Mouse (Mus musculus) fibroblast of lung, adult 2 months (primary cell): ENCODE measurements around the gene Srl.
"Not testable (repeated sequence)": the region's sequence is repeated elsewhere in the genome, so short reads cannot be mapped to it uniquely, and the experiment has no call there.

Experiments used
- DNase-seq: peaks from one replicate; pipeline ENCODE4 v3.0.0-alpha.2; 2011; ENCODE audit warnings: low read depth

Gene Srl

DNA sequence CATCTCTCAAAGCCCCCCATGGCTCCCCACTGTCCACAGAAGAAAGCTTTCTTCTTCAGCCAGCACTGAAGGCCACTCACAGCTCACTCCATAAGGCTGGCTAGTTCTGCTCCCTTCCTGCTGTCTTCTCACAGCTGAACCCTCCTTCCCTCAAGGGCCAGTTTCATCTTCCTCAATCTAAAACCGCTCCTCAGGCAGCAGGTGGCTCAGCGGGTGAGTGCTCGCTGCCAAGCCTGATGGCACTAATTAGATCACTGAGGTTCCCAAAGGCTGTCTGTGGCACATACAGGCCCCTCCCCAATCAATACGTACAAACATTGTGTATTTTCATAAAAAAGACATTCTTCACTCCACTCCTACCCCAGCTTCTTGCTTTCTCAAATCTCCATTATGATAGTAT lies 22.5 kb downstream of the Srl start:
- DNase-seq = no peak

DNA sequence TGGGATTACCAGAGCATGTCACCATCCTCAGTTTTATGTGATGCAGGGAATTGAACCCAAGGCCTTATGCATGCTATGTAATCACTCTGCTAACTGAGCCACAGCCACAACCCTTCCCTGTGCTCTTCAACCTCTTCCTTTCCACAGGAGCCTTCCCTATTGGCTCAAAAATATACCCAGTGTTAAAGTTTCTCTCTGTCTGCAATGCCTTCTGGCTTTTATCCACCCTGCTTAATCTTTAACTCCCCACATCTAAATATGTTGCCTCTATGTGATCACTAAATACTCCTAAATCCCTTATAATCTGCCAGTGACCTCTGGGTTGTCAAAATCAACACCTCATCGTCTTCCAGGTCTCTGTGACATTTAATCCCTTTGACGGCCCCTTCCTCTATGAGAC lies 23.7 kb downstream of the Srl start:
- no peak for DNase-seq

DNA sequence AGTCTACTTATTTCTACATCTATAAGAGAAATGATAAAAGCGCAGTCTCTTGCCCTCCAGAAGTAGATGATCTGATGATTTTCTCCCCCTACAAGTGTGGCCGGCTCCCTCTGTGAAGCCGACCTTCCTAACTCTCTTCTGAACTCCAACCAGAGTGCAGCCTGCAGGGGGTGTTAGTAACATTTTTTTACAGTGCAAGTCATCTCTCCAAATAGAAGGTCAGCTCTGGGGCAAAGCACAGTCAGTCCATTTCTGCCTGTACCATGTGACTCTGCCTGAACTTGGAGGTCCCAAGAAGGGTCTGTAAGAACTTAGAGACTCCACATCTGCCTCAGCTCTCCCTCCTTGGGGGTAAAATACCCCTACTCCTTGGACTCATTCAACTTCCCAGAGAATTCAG lies 27.2 kb downstream of the Srl start:
- no peak for DNase-seq

DNA sequence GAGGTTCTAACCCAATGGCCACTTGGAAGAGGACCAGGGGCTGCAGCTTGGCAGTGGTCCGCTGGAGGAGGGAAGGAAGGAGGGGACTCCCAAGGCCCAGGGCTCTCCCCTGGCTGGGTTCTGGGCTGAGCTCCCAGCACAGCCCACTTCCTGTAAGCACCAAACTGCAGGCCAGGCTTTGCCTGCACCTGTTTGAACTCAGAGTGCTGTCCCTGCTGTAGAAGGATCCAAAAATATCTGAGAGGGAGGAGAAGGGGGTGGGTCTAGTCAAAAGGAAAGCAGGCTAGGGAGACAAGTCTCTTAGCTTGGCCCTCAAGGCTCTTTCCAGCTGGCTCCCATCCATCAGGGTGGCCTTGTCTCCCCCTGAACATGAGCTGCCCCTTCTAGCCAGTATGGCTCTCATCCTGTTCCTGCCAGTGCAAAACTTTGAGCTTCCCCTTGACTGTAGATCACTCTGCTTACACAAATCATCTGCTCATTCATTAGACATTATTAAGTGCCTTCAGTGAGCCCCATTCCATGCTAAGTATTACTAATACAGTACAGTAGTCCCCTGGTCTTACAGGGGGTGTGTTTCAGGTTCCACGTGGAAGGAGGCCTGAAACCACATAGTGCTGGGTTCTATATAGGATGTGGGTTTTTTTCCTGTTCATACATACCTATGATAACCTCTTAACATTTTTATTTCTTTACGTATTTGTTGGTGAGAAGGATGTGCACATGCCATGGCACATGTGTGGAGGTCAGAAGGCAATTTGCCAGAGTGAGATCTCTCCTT lies 28.8 kb downstream of the Srl start:
- peak; percentile 27 for DNase-seq

DNA sequence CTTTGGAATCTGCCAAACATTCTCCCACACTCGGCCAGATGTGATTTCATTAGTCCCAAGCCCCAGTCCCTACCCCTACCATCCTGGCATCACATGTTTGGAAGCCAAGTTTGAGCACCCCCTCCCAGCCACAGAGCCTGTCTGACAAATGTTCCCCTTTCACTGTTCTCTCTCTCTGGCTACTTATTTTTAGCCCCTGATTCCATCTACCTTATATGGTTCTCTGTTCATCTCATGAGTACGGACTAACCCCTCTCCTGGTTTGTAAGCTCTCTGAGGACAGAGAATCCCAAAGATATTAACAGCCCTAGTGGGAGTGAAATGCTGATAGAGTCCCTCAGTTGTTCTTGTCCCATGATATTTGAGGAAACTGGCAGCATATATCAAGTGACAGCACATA lies 30.2 kb downstream of the Srl start:
- DNase-seq = no peak

DNA sequence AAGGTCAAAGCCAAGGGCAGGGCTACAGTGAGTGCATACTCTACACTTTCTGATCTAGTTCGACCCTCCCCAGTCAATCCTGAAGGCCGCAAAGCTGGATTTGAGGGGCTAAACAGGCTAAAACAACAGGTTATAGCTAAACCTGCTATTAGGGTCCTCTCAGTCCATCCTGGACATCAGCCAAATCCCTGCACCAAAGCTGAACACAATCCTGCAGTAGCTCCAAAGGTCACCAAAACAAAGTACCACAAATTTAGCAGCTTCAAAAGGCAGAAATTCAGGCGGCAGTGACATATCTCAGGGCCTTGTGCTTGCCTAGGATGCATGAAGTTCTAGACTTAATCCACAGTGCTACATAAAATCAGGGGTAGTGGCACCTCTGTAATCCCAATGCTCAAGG lies 35.4 kb downstream of the Srl start:
- DNase-seq = no peak

DNA sequence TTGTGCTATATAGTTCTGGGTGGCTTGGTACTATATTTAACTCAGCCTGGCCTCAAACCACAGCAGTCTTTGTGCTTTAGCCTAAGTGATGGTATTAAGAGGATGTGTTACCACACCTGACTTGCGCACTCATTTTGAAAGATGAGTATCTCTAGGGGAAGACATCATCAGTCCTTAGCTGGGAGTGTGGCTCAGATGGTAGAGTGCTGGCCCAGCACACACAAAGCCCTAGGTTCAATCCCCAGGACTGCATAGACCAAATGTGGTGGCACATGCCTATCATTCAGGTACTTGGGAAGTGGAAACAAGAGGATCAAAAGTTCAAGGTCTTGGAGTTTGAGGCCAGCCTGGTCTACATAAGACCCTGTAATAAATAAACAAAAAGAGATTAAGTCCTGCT lies 38.1 kb downstream of the Srl start:
- DNase-seq = no peak

DNA sequence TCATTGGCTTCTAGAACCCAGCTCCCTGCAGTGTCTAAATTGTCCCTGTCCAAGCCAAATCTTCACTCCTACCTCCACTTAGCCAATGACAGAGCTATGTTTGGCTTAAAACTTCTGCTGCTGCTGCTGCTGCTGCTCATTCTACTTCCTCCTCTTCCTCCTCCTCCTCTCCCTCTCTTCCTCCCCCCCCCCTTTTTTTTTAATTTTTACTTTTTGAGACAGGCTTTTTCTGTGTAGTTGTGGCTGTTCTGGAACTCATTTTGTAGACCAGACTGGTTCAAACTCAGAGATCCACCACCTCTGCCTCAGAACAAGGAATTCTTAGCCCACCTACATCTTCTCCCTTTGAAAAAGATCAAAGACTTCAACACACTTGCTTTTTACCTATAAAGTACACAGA lies 39.0 kb downstream of the Srl start:
- DNase-seq = no peak

DNA sequence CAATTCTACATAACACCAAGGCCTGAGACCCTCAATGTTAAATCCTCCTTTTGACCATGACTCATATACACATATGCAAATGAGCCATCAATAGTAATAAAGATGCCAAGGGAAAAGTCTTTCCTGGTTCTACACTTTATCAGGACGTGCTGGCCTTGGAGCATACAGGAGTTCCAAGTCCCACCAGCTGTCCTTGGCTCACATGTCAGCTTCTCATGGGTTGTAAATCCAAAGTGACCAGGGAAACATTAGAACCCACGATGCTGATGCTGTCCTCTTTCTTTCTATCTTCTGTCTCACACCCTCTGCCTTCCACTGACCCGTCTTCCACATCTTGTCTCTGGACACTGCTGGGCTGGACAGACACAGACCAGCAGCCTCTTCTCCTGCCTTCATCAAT lies 39.9 kb downstream of the Srl start:
- DNase-seq = no peak

DNA sequence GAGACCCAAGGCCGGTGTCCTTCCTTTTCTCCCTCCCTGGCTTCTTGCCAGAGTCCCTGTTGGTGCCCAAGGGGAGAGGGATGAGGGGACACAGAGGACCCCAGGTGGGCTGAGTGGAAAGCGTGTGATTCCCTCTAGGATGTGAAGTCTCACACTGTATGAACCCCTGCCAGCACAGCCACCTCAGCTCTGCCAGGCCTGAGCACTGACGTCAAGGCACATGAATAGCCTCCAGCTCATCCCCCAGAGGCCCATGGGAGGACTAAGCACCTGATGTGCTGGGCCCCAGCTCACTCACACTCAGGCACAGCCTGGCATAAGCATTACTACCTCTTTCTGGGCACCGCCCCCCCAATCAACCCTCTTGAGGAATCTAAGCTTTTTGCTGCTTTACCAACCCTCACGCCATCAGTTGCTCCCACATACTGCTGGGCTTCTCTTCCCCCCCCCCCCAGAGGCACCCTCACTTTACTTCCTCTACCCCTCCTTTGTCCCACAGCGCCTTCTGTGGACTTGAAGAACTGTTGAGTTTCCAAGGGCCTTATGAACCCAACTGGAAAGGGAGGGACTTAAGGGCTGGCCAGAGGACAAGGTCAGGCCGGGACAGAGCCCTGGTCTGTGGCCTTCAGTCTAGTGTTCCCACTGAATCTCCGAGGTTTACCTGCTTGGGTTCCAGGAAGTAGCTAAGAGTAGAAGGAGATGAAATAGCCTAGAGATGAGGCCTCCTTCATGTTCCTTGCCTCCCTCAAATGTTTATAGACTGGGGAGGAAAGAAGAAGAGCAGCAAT lies 40.8 kb downstream of the Srl start:
- no peak for DNase-seq

DNA sequence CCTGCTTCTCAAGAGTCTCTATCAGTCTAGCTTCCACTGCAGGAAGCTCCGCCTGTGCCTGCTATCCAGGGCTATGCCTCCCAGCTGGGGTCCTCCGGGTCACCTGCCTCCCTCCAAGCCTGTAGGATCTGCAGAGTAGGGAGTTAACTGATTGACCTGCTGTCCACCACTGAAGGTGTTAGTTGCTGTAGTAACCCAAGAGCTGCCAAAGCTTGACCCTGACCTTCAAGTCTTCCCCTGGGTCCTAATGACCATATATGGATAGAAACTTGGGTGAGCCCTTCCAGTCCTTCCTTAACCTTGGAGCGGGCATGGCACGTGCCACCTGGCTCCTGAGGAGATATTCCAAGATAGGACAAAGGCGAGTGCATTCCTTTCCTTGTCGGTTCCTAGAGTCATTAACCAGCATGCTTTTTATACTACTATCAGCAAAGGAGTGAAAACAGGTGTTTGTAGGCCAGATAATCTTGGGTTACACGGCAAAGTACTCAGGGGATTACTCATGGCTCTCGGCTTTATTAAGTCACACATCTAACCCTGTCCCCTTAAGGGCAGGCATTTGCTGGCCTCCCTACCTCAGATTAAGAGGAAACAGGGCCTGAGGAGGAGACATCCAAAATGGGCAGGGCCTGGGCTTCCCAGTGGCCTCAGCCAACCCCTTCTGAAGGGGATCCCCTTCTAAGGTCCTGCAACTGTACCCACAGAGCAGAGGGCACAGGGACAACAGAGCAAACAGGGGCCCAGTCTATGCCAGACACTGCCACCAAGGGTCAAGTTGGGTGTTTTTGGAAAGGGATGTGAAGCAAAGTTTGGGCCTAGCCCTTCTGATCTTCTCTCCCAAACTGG lies 43.6 kb downstream of the Srl start:
- no peak for DNase-seq

DNA sequence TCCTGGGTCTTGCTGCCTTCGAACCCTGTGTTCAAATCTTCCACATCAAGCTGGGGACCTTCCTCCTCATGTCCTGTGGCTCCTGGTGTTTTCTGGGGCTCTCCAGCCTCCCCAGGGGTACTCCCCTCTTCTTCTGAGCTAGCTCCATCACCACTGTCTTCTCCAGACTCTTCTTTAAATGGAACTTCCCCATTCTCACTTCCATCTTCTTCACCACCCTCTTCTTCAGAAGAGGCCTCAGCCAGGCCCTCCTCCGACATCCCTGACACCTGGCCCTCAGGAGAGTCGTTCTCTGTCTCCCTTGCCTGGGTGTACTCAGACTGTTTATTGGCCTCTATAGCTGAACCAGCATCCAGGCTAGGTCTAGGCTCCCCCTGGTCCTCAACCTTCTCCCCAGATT lies 45.1 kb downstream of the Srl start:
- DNase-seq = no peak

DNA sequence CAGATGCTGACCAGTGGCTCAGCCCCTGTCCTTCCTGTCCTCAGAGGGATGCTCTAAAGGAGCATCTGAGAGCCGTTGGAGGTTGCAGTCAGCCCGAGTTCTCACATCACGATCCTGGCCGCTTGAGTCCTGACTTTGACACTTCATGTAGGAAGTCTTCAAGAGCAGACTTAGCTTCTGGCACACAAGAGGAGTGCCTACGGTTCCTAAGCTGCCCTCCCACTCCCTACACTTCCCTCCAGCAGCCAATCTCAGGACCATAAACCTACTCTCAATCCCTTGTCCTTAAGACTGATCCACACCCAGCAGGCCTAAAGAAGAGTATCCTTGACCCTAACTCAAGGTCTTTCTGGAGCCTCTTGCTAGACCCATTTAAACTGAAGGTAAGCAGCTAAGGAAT lies 45.8 kb downstream of the Srl start:
- DNase-seq = no peak

DNA sequence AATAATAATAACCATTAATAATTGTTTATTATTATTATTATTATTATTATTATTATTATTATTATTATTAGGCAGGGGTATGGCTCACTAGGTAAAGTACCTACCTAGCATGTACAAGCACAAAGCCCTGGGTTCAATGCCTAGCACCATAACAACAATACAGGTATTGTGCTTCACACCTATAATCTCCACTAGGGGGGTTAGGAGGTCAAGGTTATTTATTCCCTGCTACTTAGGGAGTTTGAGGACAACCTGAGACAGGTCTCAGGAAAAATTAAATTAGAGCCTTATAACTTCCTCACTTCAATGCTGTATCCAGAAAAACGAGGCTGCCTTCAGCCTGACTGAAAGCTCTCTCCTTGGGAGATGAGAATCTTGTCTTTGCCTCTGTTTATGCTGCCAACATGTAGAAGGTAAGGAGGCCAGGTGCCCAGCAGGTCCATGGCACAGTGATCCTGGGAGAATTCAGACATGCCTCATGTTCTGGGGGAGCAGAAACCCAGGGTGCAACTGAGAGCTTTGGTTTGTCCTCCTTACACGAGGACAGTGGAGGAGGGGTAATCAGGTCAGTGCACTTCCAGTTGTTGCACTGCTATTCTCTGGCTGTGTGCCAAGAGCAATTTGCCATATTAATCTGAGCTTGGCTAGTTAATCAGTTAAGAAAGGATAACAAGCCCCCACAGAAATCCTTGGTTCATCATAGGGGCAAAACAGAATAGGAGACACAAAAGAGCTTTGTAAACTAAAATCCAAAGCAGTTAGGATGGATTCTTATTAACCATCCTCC lies 48.6 kb downstream of the Srl start:
- DNase-seq = no peak

DNA sequence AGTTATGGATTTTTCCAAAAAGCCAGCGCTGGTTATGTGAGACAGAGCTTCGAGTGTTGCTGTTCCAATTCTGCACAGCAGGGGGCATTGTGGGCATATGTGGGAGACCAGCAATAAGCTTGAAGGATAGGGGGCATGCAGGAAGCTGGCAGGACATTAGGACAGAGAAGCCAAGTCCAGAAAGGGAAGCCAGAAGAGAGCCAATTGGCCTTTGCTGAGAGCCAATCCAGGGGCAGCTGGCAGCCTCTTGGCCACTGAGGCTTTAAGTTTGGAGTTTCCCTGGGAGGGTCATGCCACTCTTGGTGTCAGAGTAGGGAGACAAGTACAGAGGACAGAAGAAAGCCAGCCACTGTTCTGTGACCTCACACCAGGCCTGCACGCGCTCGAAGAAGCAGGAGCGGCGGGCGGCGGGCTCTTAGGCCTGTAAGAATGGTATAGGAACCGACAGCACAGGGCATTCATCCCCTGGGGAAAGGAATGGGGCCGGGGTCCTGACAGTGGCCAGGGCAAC lies 52.4 kb downstream of the Srl start:
- peak; percentile 89 for DNase-seq

DNA sequence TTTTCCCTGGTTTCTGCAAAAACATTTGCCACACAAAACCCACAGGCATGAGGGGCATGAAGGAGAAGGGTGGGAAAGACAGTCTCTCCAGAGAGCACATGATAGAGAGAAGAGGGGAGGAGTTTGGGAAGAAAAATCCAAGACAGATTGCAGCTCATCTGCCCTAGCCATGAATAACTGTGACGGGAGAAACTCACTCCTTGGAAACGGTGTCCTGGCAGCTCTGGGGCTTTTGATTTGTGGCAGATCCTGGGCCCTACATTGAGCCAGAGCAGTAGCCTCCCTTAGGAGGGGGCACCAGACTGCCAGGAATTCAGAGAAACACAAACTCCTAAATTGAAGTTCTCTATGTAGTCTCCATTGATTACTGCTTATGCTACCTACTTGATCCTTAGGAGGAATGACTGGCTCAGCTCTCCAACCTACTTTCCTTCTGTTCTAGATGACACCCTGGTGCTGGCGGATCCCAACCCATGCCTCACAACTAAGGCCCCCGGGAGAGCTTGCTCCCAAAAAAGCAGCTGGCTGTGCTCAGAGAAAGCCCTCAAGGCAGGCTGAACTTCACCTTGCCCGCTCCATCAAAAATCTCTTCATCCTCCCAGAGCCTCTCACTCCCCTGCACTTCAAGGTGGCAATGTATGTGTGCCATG lies 60.9 kb downstream of the Srl start:
- no peak for DNase-seq

DNA sequence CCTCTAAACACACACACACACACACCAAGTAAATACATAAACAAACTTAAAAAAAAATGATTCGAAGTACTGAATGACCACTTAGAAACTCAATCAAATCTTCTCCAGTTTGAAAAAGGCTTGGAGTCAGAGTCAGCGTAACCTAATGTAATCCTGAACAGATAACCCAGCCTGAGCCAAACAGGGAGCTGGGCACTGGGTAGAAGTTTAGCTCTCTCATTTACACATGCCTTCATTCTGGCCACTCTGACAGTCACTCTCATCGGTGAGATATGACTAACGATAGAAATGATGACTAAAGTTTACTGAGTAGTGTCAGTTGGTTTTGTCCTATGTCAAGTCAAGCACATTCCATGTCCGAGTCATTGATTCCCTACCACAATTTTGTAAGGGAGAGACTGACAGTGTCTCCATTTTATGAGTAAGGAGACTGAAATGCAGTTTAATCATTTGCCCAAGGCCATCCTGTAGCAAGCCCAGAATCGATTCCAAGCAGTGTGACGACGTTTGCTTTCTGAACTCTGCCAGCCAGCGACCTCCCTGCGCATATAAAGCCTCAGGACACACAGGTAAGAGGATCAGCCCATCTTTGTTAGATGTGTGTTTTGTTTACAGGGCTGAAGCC lies 63.9 kb downstream of the Srl start:
- no peak for DNase-seq

DNA sequence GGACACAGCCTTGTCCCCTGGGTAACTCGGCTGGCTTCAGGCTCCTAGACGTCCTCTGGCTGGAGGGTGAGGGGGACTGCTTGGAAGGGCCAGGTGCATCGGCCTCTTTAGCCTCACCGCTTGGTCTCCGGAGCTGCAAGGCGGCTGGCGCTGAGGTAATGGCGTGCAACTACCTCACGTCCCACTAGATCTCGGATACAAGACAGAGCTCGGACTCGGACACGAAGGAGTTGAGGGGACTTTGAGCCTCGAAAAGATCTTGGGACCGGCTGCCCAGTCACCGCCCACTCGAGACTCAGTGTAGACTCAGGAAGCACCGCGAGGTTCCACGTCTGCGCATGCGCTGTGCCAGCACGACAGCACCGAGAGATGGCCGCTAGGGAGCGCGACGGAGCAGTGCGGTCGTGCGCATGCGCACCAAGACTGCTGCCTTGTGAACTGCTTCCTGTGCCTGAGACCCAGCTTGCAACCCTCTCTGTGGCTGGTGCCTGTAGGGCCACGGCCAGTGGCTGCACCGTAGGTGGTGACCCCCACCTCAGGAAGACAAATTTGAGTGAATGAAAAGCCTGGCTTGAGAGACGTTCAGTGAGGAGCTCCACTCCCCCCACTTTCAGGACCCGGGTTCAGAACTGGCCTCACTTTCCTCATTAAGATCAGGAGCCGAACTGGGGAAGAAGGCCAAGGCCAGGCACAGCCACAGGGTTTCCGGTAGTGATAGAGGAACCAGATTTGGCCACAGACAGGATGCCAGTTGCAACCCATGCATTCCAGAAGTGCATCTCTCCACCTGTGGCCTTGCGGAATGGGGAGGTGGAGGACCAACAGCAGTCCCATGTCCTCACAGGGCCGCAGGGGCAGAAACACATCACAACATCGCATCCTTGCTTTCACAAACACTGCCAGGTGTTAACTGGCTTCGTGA lies 66.5 kb downstream of the Srl start:
- peak; percentile 95 for DNase-seq

DNA sequence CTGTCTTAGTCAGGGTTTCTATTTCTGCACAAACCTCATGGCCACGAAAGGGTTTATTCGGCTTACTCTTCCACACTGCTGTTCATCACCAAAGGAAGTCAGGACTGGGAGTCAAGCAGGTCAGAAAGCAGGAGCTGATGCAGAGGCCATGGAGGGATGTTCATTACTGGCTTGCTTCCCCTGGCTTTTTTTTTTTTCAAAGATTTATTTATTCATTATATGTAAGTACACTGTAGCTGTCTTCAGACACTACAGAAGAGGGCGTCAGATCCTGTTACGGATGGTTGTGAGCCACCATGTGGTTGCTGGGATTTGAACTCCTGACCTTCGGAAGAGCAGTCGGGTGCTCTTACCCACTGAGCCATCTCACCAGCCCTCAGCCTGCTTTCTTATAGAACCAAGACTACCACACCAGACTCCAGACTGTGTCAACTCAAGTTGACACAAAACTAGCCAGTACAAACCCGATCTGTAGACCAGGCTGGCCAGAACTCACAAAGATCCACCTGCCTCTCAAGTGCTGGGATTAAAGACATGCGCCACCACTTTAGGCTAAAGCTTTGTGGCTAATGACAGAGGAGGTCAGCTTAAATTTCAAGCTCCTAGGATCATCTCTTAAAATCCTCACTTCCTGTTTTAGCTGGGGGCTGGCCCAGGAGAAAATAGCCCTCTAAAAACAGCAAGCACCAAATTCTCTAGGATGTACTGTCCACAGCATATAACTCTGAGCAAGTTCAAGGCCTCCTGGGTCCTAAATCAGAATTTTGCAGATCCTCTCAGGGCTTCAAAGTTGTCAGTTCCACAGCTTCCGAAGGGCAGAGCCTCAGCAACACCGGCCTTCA lies 67.4 kb downstream of the Srl start:
- not testable (repeated sequence) for DNase-seq
